Mouse (Mus musculus) limb, embryonic 12.5 days (tissue): Measurements from ENCODE around the gene Slc5a5. TPM values are rescaled to one million over a fixed set of nuclear protein-coding genes. Genes with fewer than 3 reads are reported as not detected.

ENCODE experiments used
- ATAC-seq: fragments of 200-750 bp; cut with Nextera tagmentation; 2 replicates; pipeline ENCODE4 v1.8.0; 2017; ENCODE audit warnings: low read depth, moderate TSS enrichment; ENCODE audit not compliant: insufficient number of reproducible peaks, insufficient read depth, low FRiP score, low TSS enrichment
- H3K27ac ChIP-seq: fragments of 300-500 bp; sonication (generic); 2 replicates; pipeline ENCODE4 v1.5.1; 2016; ENCODE audit warnings: mild to moderate bottlenecking, moderate library complexity
- H3K27me3 ChIP-seq: fragments of 300-500 bp; sonication (generic); 2 replicates; pipeline ENCODE4 v1.6.1; 2016; ENCODE audit warnings: mild to moderate bottlenecking, moderate library complexity
- H3K36me3 ChIP-seq: fragments of 300-500 bp; sonication (generic); 2 replicates; pipeline ENCODE4 v1.6.1; 2016; ENCODE audit warnings: mild to moderate bottlenecking, moderate library complexity
- H3K4me1 ChIP-seq: fragments of 300-500 bp; sonication (generic); replicated peaks from 2 replicates; pipeline ENCODE4 v1.6.1; 2016
- H3K4me2 ChIP-seq: fragments of 300-500 bp; sonication (generic); 2 replicates; pipeline ENCODE4 v1.6.1; 2016; ENCODE audit warnings: mild to moderate bottlenecking, moderate library complexity
- H3K4me3 ChIP-seq: fragments of 300-500 bp; sonication (generic); replicated peaks from 2 replicates; pipeline ENCODE4 v1.5.1; 2016; ENCODE audit warnings: mild to moderate bottlenecking
- H3K9ac ChIP-seq: fragments of 300-500 bp; sonication (generic); replicated peaks from 2 replicates; pipeline ENCODE4 v1.6.1; 2016; ENCODE audit warnings: mild to moderate bottlenecking, moderate library complexity
- H3K9me3 ChIP-seq: fragments of 300-500 bp; sonication (generic); 2 replicates; pipeline ENCODE4 v1.6.1; 2016; ENCODE audit warnings: mild to moderate bottlenecking, moderate library complexity
- WGBS: fragments of 180-500 bp; shearing (Covaris S2); methylation state at CpG from one replicate; pipeline ENCODE4 v1.1.7; 2016; 5-methylcytosine and 5-hydroxymethylcytosine counted together
- polyA plus RNA-seq: library from polyadenylated mRNA; unstranded; fragments of >200 nt; fragmentation: Nextera tagmentation; extraction: Ambion mirVana; gene quantifications from 2 replicates; pipeline ENCODE4 v1.2.1, GENCODE M21; 2016

The Slc5a5 gene
- polyA plus RNA-seq, 1 experiment from 2014 or later, result 0.15 TPM

- no peak overlapping the region for H3K4me3 ChIP-seq
- ATAC-seq, result no peak
- H3K4me1 ChIP-seq, result peaks cover 31% of the 10 kb centered on the region
- H3K9me3 ChIP-seq, result no peaks in the 10 kb centered on the region
- WGBS, result 92% methylated on average over 41 of the region's 41 CpGs
- H3K27me3 ChIP-seq, result peaks cover 6% of the 10 kb centered on the region; the same call in 1 of the 2 replicates
- H3K4me2 ChIP-seq, result no peak overlapping the region
- H3K27ac ChIP-seq, result no peak overlapping the region
- peaks cover 5% of the 10 kb centered on the region; the same call in 1 of the 2 replicates for H3K36me3 ChIP-seq
- H3K9ac ChIP-seq, result peak overlapping the region; percentile 23; the same call in 1 of the 2 replicates
These were observed 39.8 kb downstream of the Slc5a5 start for GRCm38 (mm10) chr8:70852595-70853231.

- 41% methylated on average over 6 of the region's 6 CpGs for WGBS
- Histone ChIP-seq H3K36me3 (peaks cover 5% of the 10 kb centered on the region; the same call in 1 of the 2 replicates), H3K4me2 (no peak overlapping the region), H3K9ac (peak overlapping the region; percentile 42), H3K27ac (peak overlapping the region; percentile 54), H3K27me3 (peaks cover 8% of the 10 kb centered on the region), H3K4me1 (peaks cover 22% of the 10 kb centered on the region), H3K4me3 (no peak overlapping the region), H3K9me3 (no peaks in the 10 kb centered on the region)
- ATAC-seq, result 0 out of 2 replicates have a peak, but pooled peaks have one; percentile 7
These were observed 40.7 kb downstream of the Slc5a5 start for GRCm38 (mm10) chr8:70851837-70852236.

DNA sequence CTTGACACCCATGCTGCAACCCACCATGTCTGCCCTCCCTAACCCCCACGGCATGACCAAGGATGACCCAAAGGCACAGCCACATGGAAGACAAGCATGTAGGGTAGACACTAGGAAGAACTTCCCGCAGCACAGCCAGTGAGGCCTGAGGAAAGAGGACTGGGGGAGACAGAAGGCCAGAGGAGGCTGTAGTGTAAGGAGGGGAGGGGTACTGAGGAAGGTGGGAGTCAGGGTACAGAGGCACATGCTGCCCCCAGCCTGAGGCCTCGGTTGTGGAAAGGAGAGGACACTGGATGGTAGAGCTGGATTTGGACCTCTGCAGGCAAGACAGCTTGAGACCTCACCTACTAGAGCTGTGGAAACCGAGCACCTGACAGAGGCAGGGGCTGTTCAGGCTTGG lies 41.6 kb downstream of the Slc5a5 start:
- no peak overlapping the region for H3K9ac ChIP-seq
- ATAC-seq, result no peak
- H3K36me3 ChIP-seq, result peaks cover 5% of the 10 kb centered on the region; the same call in 1 of the 2 replicates
- WGBS, result 76% methylated on average over 4 of the region's 4 CpGs
- H3K4me1 ChIP-seq, result peaks cover 16% of the 10 kb centered on the region
- peaks cover 11% of the 10 kb centered on the region for H3K27me3 ChIP-seq
- H3K27ac ChIP-seq, result no peak overlapping the region
- H3K4me2 ChIP-seq, result no peak overlapping the region
- no peak overlapping the region for H3K4me3 ChIP-seq
- no peaks in the 10 kb centered on the region for H3K9me3 ChIP-seq

- H3K36me3 ChIP-seq, result peaks cover 5% of the 10 kb centered on the region; the same call in 1 of the 2 replicates
- no peaks in the 10 kb centered on the region for H3K9me3 ChIP-seq
- no peak overlapping the region for H3K4me3 ChIP-seq
- H3K27me3 ChIP-seq, result peaks cover 11% of the 10 kb centered on the region
- no peak for ATAC-seq
- no peak overlapping the region for H3K9ac ChIP-seq
- no peak overlapping the region for H3K27ac ChIP-seq
- no peak overlapping the region for H3K4me2 ChIP-seq
- H3K4me1 ChIP-seq, result peaks cover 16% of the 10 kb centered on the region
- WGBS, result 81% methylated on average over 7 of the region's 7 CpGs
These were observed 42.3 kb downstream of the Slc5a5 start for GRCm38 (mm10) chr8:70850132-70850845.

- Histone ChIP-seq H3K9ac (0 out of 2 replicates have a peak overlapping the region, but pooled peaks have one; percentile 18), H3K9me3 (no peaks in the 10 kb centered on the region), H3K27me3 (peaks cover 11% of the 10 kb centered on the region), H3K27ac (no peak overlapping the region), H3K36me3 (peaks cover 5% of the 10 kb centered on the region; the same call in 1 of the 2 replicates), H3K4me2 (no peak overlapping the region), H3K4me1 (peaks cover 16% of the 10 kb centered on the region), H3K4me3 (no peak overlapping the region)
- no peak for ATAC-seq
- WGBS, result 79% methylated on average over 3 of the region's 3 CpGs
These were observed 43.1 kb downstream of the Slc5a5 start for GRCm38 (mm10) chr8:70849333-70849990.

- no peak overlapping the region for H3K4me2 ChIP-seq
- no peaks in the 10 kb centered on the region for H3K9me3 ChIP-seq
- H3K4me1 ChIP-seq, result peaks cover 3% of the 10 kb centered on the region
- ATAC-seq, result no peak
- 0 out of 2 replicates have a peak overlapping the region, but pooled peaks have one; percentile 23 for H3K9ac ChIP-seq
- H3K4me3 ChIP-seq, result no peak overlapping the region
- peaks cover 16% of the 10 kb centered on the region for H3K27me3 ChIP-seq
- H3K36me3 ChIP-seq, result no peaks in the 10 kb centered on the region
- H3K27ac ChIP-seq, result no peak overlapping the region
- 56% methylated on average over 15 of the region's 15 CpGs for WGBS
These were observed 46.0 kb downstream of the Slc5a5 start for GRCm38 (mm10) chr8:70846371-70847154.

- peaks cover 16% of the 10 kb centered on the region for H3K27me3 ChIP-seq
- 44% methylated on average over 5 of the region's 5 CpGs for WGBS
- H3K4me3 ChIP-seq, result no peak overlapping the region
- H3K9ac ChIP-seq, result no peak overlapping the region
- no peaks in the 10 kb centered on the region for H3K36me3 ChIP-seq
- H3K4me2 ChIP-seq, result no peak overlapping the region
- H3K27ac ChIP-seq, result no peak overlapping the region
- no peaks in the 10 kb centered on the region for H3K9me3 ChIP-seq
- H3K4me1 ChIP-seq, result peaks cover 8% of the 10 kb centered on the region
- no peak for ATAC-seq
These were observed 47.4 kb downstream of the Slc5a5 start for GRCm38 (mm10) chr8:70845108-70845507.

- Histone ChIP-seq H3K4me3 (no peak overlapping the region), H3K27ac (no peak overlapping the region), H3K36me3 (no peaks in the 10 kb centered on the region), H3K9ac (no peak overlapping the region), H3K4me2 (no peak overlapping the region), H3K9me3 (no peaks in the 10 kb centered on the region), H3K27me3 (peaks cover 16% of the 10 kb centered on the region), H3K4me1 (peaks cover 11% of the 10 kb centered on the region)
- WGBS, result 1% methylated on average over 6 of the region's 6 CpGs
- ATAC-seq, result no peak
These were observed 48.0 kb downstream of the Slc5a5 start for GRCm38 (mm10) chr8:70844523-70844922.

- H3K27ac ChIP-seq, result no peak overlapping the region
These were observed 48.6 kb downstream of the Slc5a5 start for GRCm38 (mm10) chr8:70843941-70844340.

GRCm38 (mm10) chr8:70843214-70843773 lies 49.3 kb downstream of the Slc5a5 start:
- no peak overlapping the region for H3K27ac ChIP-seq
- no peak overlapping the region; the same call in 1 of the 2 replicates for H3K9ac ChIP-seq

More at GRCm38 (mm10) chr8:70843941-70844340, 48.6 kb downstream of the Slc5a5 start:
- H3K9ac ChIP-seq, result no peak overlapping the region
- WGBS, result 89% methylated on average over 8 of the region's 8 CpGs
- H3K9me3 ChIP-seq, result no peaks in the 10 kb centered on the region
- ATAC-seq, result no peak
- no peaks in the 10 kb centered on the region for H3K36me3 ChIP-seq
- no peak overlapping the region for H3K4me3 ChIP-seq
- peaks cover 16% of the 10 kb centered on the region for H3K27me3 ChIP-seq
- H3K4me2 ChIP-seq, result no peak overlapping the region
- peaks cover 11% of the 10 kb centered on the region for H3K4me1 ChIP-seq

More at GRCm38 (mm10) chr8:70843214-70843773, 49.3 kb downstream of the Slc5a5 start:
- no peaks in the 10 kb centered on the region for H3K36me3 ChIP-seq
- H3K4me2 ChIP-seq, result no peak overlapping the region
- 81% methylated on average over 5 of the region's 5 CpGs for WGBS
- peaks cover 16% of the 10 kb centered on the region for H3K4me1 ChIP-seq
- H3K27me3 ChIP-seq, result peaks cover 10% of the 10 kb centered on the region
- no peak overlapping the region for H3K4me3 ChIP-seq
- no peaks in the 10 kb centered on the region for H3K9me3 ChIP-seq
- no peak for ATAC-seq
